Mouse (Mus musculus) hindbrain, embryonic 15.5 days (tissue): ENCODE results near the gene Lmbrd1. TPM values are rescaled to one million over a fixed set of nuclear protein-coding genes. Genes with fewer than 3 reads are reported as not detected.
"Not testable (repeated sequence)": the region's sequence is repeated elsewhere in the genome, so short reads cannot be mapped to it uniquely, and the experiment has no call there.

Experiments
- ATAC-seq: fragments of 200-750 bp; cut with Nextera tagmentation; 2 replicates; pipeline ENCODE4 v1.8.0; 2017; ENCODE audit warnings: low read depth, moderate number of reproducible peaks, moderate TSS enrichment; ENCODE audit not compliant: low FRiP score
- H3K27ac ChIP-seq: fragments of 300-500 bp; sonication (generic); replicated peaks from 2 replicates; pipeline ENCODE4 v1.5.1; 2015; ENCODE audit warnings: mild to moderate bottlenecking, inconsistent platforms
- H3K27me3 ChIP-seq: fragments of 300-500 bp; sonication (generic); 2 replicates; pipeline ENCODE4 v1.6.1; 2015; ENCODE audit warnings: control low read depth, inconsistent platforms
- H3K36me3 ChIP-seq: fragments of 300-500 bp; sonication (generic); 2 replicates; pipeline ENCODE4 v1.6.1; 2015; ENCODE audit warnings: control low read depth, inconsistent platforms
- H3K4me1 ChIP-seq: fragments of 300-500 bp; sonication (generic); replicated peaks from 2 replicates; pipeline ENCODE4 v1.6.1; 2015; ENCODE audit warnings: control low read depth, inconsistent platforms
- H3K4me2 ChIP-seq: fragments of 300-500 bp; sonication (generic); 2 replicates; pipeline ENCODE4 v1.6.1; 2015; ENCODE audit warnings: moderate library complexity, mild to moderate bottlenecking, inconsistent platforms
- H3K4me3 ChIP-seq: fragments of 300-500 bp; sonication (generic); 2 replicates; pipeline ENCODE4 v1.5.1; 2015; ENCODE audit warnings: mild to moderate bottlenecking, inconsistent platforms
- H3K9ac ChIP-seq: fragments of 300-500 bp; sonication (generic); 2 replicates; pipeline ENCODE4 v1.6.1; 2015; ENCODE audit warnings: inconsistent platforms
- H3K9me3 ChIP-seq: fragments of 300-500 bp; sonication (generic); 2 replicates; pipeline ENCODE4 v1.6.1; 2016; ENCODE audit warnings: control low read depth, inconsistent platforms
- WGBS: fragments of 180-500 bp; shearing (Covaris S2); methylation state at CpG from one replicate; pipeline ENCODE4 v1.1.7; 2015; 5-methylcytosine and 5-hydroxymethylcytosine counted together
- polyA plus RNA-seq: library from polyadenylated mRNA; unstranded; fragments of >200 nt; fragmentation: Nextera tagmentation; extraction: Ambion mirVana; gene quantifications from 2 replicates; pipeline ENCODE4 v1.2.1, GENCODE M21; 2015

Lmbrd1 gene
- 47.1 and 48.1 TPM in 2 replicates for polyA plus RNA-seq

DNA sequence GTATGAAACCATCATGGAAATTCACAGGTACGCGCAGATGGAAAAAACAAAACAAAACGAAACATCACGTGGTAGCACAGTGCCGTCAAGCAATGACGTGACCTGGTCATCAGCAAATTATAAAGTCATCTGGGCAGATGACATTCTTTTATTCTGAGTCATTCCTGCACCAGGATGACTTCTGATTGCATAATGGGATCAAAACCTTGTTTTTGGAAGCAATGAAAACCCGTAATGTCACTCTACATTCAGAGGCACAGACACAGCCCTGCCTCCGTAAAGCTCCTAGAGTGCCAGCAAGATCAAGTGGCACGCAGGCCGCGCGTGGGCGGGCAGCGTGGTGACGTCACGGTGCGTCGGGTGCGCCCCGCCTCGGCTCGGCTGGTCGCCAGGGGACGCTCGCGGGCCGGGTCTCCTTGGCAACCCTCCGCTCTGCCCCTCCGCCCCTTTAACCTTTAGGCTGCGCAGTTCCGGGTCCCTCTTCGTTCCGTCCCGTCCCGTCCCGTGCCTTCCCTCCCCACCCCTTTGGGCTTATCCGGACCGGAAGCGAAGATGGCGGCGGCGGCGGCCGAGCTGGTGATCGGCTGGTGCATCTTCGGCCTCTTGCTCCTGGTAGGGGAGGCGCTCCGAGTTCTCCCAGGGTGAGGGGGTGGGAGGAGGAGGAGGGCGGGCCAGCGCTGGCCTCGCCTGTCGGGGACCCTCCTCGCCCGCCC is at the start of gene Lmbrd1:
Gene Lmbrd1 (plus strand): TSS at position 426 of the 713 bp plus-strand sequence.
- Histone ChIP-seq H3K27ac (peak within 1 kb of the TSS; percentile 91), H3K4me1 (peaks cover 22% of the 10 kb centered on the region), H3K9ac (peak within 1 kb of the TSS; percentile 92), H3K4me3 (peak within 1 kb of the TSS; percentile 98), H3K4me2 (peak within 1 kb of the TSS; percentile 60), H3K9me3 (no peaks in the 10 kb centered on the region), H3K36me3 (no peaks in the 10 kb centered on the region), H3K27me3 (no peaks in the 10 kb centered on the region)
- ATAC-seq: peak; percentile 96
- WGBS: under 1% methylated on average over 52 of the region's 54 CpGs

- H3K4me2 ChIP-seq: peak overlapping the region; percentile 23; the same call in 1 of the 2 replicates
- 43% methylated on average over 14 of the region's 14 CpGs for WGBS
- no peaks in the 10 kb centered on the region for H3K4me1 ChIP-seq
- no peaks in the 10 kb centered on the region for H3K9me3 ChIP-seq
- H3K4me3 ChIP-seq: no peak overlapping the region
- H3K27ac ChIP-seq: no peak overlapping the region
- H3K9ac ChIP-seq: no peak overlapping the region
- no peaks in the 10 kb centered on the region for H3K27me3 ChIP-seq
- ATAC-seq: no peak
- H3K36me3 ChIP-seq: no peaks in the 10 kb centered on the region
Observed at GRCm38 (mm10) chr1:24633553-24634132, 44.8 kb upstream of the Lmbrd1 start.

- no peaks in the 10 kb centered on the region for H3K4me1 ChIP-seq
- ATAC-seq: no peak
- H3K9ac ChIP-seq: no peak overlapping the region
- no peak overlapping the region for H3K4me3 ChIP-seq
- no peaks in the 10 kb centered on the region for H3K27me3 ChIP-seq
- WGBS: 58% methylated on average over 2 of the region's 2 CpGs
- no peaks in the 10 kb centered on the region for H3K9me3 ChIP-seq
- H3K4me2 ChIP-seq: no peak overlapping the region
- no peaks in the 10 kb centered on the region for H3K36me3 ChIP-seq
- H3K27ac ChIP-seq: no peak overlapping the region
Observed at GRCm38 (mm10) chr1:24650100-24650499, 28.3 kb upstream of the Lmbrd1 start.

GRCm38 (mm10) chr1:24659914-24660313 is 18.5 kb upstream of the Lmbrd1 start:
- Histone ChIP-seq H3K36me3 (no peaks in the 10 kb centered on the region), H3K27me3 (no peaks in the 10 kb centered on the region), H3K4me1 (no peaks in the 10 kb centered on the region), H3K4me2 (no peak overlapping the region), H3K27ac (no peak overlapping the region), H3K9ac (no peak overlapping the region), H3K4me3 (no peak overlapping the region), H3K9me3 (no peaks in the 10 kb centered on the region)
- no peak for ATAC-seq
- WGBS: 64% methylated on average over 1 of the region's 1 CpGs

DNA sequence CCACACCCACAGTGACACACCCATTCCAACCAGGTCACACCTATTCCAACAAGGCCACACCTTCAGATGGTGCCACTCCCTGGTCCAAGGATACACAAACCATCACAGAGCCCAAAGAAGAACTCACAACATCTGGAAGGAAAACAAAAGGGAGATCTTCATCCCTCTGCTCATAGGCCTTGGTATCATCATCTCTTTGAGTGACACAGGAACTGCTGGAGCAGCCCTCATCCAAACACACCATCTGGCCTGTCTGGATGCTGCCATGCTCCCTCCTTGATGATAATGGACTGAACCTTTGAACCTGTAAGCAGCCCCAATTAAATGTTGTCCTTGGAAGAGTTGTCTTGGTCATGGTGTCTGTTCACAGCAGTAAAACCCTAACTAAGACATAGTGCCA is 17.8 kb upstream of the Lmbrd1 start:
- not testable (repeated sequence) for H3K36me3 ChIP-seq, H3K27ac ChIP-seq, H3K4me2 ChIP-seq, H3K9ac ChIP-seq, H3K4me3 ChIP-seq, H3K27me3 ChIP-seq, H3K4me1 ChIP-seq, H3K9me3 ChIP-seq, ATAC-seq

- WGBS: 83% methylated on average over 3 of the region's 3 CpGs
- no peak overlapping the region for H3K4me3 ChIP-seq
- H3K27me3 ChIP-seq: no peaks in the 10 kb centered on the region
- ATAC-seq: no peak
- no peaks in the 10 kb centered on the region for H3K36me3 ChIP-seq
- H3K9me3 ChIP-seq: no peaks in the 10 kb centered on the region
- no peak overlapping the region for H3K9ac ChIP-seq
- H3K4me1 ChIP-seq: no peaks in the 10 kb centered on the region
- no peak overlapping the region for H3K4me2 ChIP-seq
- no peak overlapping the region for H3K27ac ChIP-seq
Observed at GRCm38 (mm10) chr1:24661551-24661950, 16.9 kb upstream of the Lmbrd1 start.

- H3K9ac ChIP-seq: no peak overlapping the region
- no peaks in the 10 kb centered on the region for H3K36me3 ChIP-seq
- no peaks in the 10 kb centered on the region for H3K9me3 ChIP-seq
- no peak overlapping the region for H3K4me2 ChIP-seq
- no peak overlapping the region for H3K4me3 ChIP-seq
- no peaks in the 10 kb centered on the region for H3K4me1 ChIP-seq
- no peak overlapping the region for H3K27ac ChIP-seq
- no peaks in the 10 kb centered on the region for H3K27me3 ChIP-seq
- ATAC-seq: no peak
Observed at GRCm38 (mm10) chr1:24664158-24664557, 14.3 kb upstream of the Lmbrd1 start.

- Histone ChIP-seq H3K9me3 (no peaks in the 10 kb centered on the region), H3K4me3 (no peak overlapping the region), H3K27me3 (no peaks in the 10 kb centered on the region), H3K27ac (no peak overlapping the region), H3K4me1 (0 out of 2 replicates have a peak, but pooled peaks cover 4% of the 10 kb centered on the region), H3K4me2 (no peak overlapping the region), H3K9ac (no peak overlapping the region), H3K36me3 (no peaks in the 10 kb centered on the region)
- no peak for ATAC-seq
- WGBS: 84% methylated on average over 3 of the region's 3 CpGs
Observed at GRCm38 (mm10) chr1:24673231-24673630, 5.2 kb upstream of the Lmbrd1 start.

DNA sequence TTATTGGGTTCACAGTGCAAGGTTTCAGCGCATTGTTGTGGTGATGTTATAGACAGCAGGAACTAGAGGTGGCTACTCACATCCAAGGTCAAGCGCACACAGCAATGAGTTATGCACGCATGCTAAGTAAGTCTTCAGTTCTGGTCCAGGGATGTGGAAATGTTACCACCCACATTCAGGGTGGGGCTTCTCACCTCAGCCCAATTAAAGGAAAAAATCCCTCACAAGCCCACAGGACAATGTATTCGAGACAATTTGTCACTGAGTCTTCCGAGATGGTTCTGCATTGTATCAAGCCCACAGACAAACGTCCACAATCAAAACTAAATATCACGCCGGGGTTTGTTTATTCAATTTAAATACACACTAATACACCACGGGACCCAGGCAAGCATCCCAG is 724 bp upstream of the Lmbrd1 start:
- peak overlapping the region; percentile 91 for H3K27ac ChIP-seq
- ATAC-seq: peak; percentile 25; the same call in 1 of the 2 replicates

GRCm38 (mm10) chr1:24679071-24679470 is 641 bp downstream of the Lmbrd1 start:
- peak overlapping the region; percentile 60 for H3K4me2 ChIP-seq
- H3K4me1 ChIP-seq: peaks cover 22% of the 10 kb centered on the region
- H3K9ac ChIP-seq: peak overlapping the region; percentile 92
- H3K27me3 ChIP-seq: no peaks in the 10 kb centered on the region
- H3K9me3 ChIP-seq: no peaks in the 10 kb centered on the region
- WGBS: 3% methylated on average over 13 of the region's 13 CpGs
- no peak for ATAC-seq
- peak overlapping the region; percentile 98 for H3K4me3 ChIP-seq
- H3K36me3 ChIP-seq: no peaks in the 10 kb centered on the region
- peak overlapping the region; percentile 91 for H3K27ac ChIP-seq

More for the DNA sequence above, 724 bp upstream of the Lmbrd1 start:
- H3K27me3 ChIP-seq: no peaks in the 10 kb centered on the region
- no peaks in the 10 kb centered on the region for H3K9me3 ChIP-seq
- H3K4me3 ChIP-seq: peak overlapping the region; percentile 98
- H3K4me2 ChIP-seq: peak overlapping the region; percentile 60
- H3K36me3 ChIP-seq: no peaks in the 10 kb centered on the region
- peak overlapping the region; percentile 92 for H3K9ac ChIP-seq
- H3K4me1 ChIP-seq: peaks cover 22% of the 10 kb centered on the region
- WGBS: 81% methylated on average over 9 of the region's 9 CpGs

GRCm38 (mm10) chr1:24680991-24681390 is 2.6 kb downstream of the Lmbrd1 start:
- Histone ChIP-seq H3K27ac (no peak overlapping the region), H3K4me1 (peaks cover 22% of the 10 kb centered on the region), H3K4me2 (no peak overlapping the region), H3K27me3 (no peaks in the 10 kb centered on the region), H3K4me3 (no peak overlapping the region), H3K36me3 (no peaks in the 10 kb centered on the region), H3K9ac (no peak overlapping the region), H3K9me3 (no peaks in the 10 kb centered on the region)
- WGBS: 97% methylated on average over 3 of the region's 3 CpGs
- ATAC-seq: no peak

DNA sequence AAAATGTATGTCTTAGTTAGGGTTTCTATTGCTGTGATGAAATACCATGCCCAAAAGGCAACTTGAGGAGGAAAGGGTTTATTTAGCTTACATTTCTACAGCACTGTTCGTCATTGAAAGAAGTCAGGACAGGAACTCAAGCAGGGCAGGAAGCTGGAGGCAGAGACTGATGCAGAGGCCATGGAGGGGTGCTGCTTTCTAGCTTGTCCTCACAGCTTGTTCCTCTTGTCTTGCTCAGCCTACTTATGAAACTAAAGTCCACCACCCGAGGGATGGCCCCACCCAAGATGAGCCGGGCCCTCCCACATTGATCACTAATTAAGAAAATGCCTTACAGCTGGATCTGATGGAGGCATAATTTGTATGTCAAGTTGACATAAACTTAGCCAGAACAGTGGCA is 3.5 kb downstream of the Lmbrd1 start:
- no peak overlapping the region for H3K9ac ChIP-seq
- no peak overlapping the region for H3K4me2 ChIP-seq
- WGBS: 82% methylated on average over 3 of the region's 3 CpGs
- ATAC-seq: no peak
- H3K4me3 ChIP-seq: no peak overlapping the region
- H3K36me3 ChIP-seq: peaks cover 4% of the 10 kb centered on the region; the same call in 1 of the 2 replicates
- no peak overlapping the region for H3K27ac ChIP-seq
- H3K9me3 ChIP-seq: no peaks in the 10 kb centered on the region
- peaks cover 22% of the 10 kb centered on the region for H3K4me1 ChIP-seq
- H3K27me3 ChIP-seq: no peaks in the 10 kb centered on the region
